Mouse (Mus musculus) hindbrain, embryonic 12.5 days (tissue): ENCODE measurements around the gene Cobl. TPM values are rescaled to one million over a fixed set of nuclear protein-coding genes. Genes with fewer than 3 reads are reported as not detected.
A peak's percentile ranks its signal among the peaks of the same experiment; 100 is the strongest.

ENCODE experiments used
- ATAC-seq: fragments of 200-750 bp; cut with Nextera tagmentation; 2 replicates; pipeline ENCODE4 v1.8.0; 2017; ENCODE audit warnings: moderate TSS enrichment; ENCODE audit not compliant: low FRiP score
- H3K27ac ChIP-seq: fragments of 300-500 bp; sonication (generic); 2 replicates; pipeline ENCODE4 v1.5.1; 2016; ENCODE audit warnings: mild to moderate bottlenecking
- H3K27me3 ChIP-seq: fragments of 300-500 bp; sonication (generic); 2 replicates; pipeline ENCODE4 v1.6.1; 2016; ENCODE audit warnings: mild to moderate bottlenecking
- H3K36me3 ChIP-seq: fragments of 300-500 bp; sonication (generic); 2 replicates; pipeline ENCODE4 v1.6.1; 2016; ENCODE audit warnings: mild to moderate bottlenecking
- H3K4me1 ChIP-seq: fragments of 300-500 bp; sonication (generic); 2 replicates; pipeline ENCODE4 v1.6.1; 2016
- H3K4me2 ChIP-seq: fragments of 300-500 bp; sonication (generic); replicated peaks from 2 replicates; pipeline ENCODE4 v1.6.1; 2016; ENCODE audit warnings: mild to moderate bottlenecking
- H3K4me3 ChIP-seq: fragments of 300-500 bp; sonication (generic); 2 replicates; pipeline ENCODE4 v1.5.1; 2016; ENCODE audit warnings: mild to moderate bottlenecking
- H3K9ac ChIP-seq: fragments of 300-500 bp; sonication (generic); 2 replicates; pipeline ENCODE4 v1.6.1; 2016; ENCODE audit warnings: mild to moderate bottlenecking, moderate library complexity
- H3K9me3 ChIP-seq: fragments of 300-500 bp; sonication (generic); replicated peaks from 2 replicates; pipeline ENCODE4 v1.6.1; 2016; ENCODE audit warnings: mild to moderate bottlenecking
- WGBS: fragments of 180-500 bp; shearing (Covaris S2); methylation state at CpG from one replicate; pipeline ENCODE4 v1.1.7; 2016; 5-methylcytosine and 5-hydroxymethylcytosine counted together
- polyA plus RNA-seq: library from polyadenylated mRNA; unstranded; fragments of >200 nt; fragmentation: Nextera tagmentation; extraction: Ambion mirVana; gene quantifications from 2 replicates; pipeline ENCODE4 v1.2.1, GENCODE M21; 2016

Gene Cobl
- polyA plus RNA-seq, 1 experiment from 2014 or later, result 5.3 TPM

GRCm38 (mm10) chr11:12411950-12412349 is 52.8 kb downstream of the Cobl start:
- Histone ChIP-seq H3K4me2 (no peak overlapping the region), H3K4me1 (peaks cover 4% of the 10 kb centered on the region; the same call in 1 of the 2 replicates), H3K27ac (no peak overlapping the region), H3K4me3 (no peak overlapping the region), H3K36me3 (no peaks in the 10 kb centered on the region), H3K9me3 (no peaks in the 10 kb centered on the region), H3K9ac (no peak overlapping the region), H3K27me3 (no peaks in the 10 kb centered on the region)
- ATAC-seq, result no peak
- 81% methylated on average over 1 of the region's 1 CpGs for WGBS

DNA sequence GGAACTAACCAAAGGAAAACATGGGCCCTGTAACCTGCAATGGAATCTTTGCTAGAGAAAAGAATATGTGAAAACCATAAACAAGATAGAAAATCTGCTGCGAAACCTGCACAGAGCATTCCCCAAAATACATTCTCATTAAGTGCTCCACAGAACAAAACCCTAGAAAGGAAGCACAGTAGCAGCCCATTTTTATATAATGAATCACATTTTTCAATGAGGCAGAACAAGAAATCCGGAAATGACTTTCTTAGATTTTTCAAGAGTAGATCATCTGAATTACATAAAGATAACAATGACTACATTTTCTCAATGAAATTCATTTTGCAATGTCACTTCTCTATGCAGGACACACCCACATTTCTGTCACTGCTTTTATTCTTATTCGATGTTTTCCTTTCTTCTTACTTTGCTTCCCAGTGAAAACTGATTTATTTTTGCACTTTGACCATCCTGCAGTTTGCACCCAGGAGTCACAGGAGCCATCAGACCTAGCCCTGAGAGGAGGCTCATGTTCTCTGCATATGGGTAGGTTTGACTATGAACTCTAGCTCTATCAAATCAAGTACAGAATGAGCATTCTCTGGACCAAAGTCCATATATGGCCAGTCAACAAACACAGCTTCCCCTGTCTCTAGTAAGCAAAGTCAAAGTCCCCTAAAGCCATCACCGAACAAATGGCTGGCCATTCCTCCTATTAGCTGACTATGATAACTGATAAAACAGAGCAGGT is 53.5 kb downstream of the Cobl start:
- Histone ChIP-seq H3K27ac (no peak overlapping the region), H3K9me3 (no peaks in the 10 kb centered on the region), H3K4me2 (no peak overlapping the region), H3K4me1 (peaks cover 4% of the 10 kb centered on the region; the same call in 1 of the 2 replicates), H3K9ac (no peak overlapping the region), H3K27me3 (no peaks in the 10 kb centered on the region), H3K36me3 (no peaks in the 10 kb centered on the region), H3K4me3 (no peak overlapping the region)
- ATAC-seq, result no peak
- 91% methylated on average over 4 of the region's 4 CpGs for WGBS

GRCm38 (mm10) chr11:12409463-12409862 is 55.3 kb downstream of the Cobl start:
- no peaks in the 10 kb centered on the region for H3K36me3 ChIP-seq
- H3K9me3 ChIP-seq, result no peaks in the 10 kb centered on the region
- no peaks in the 10 kb centered on the region for H3K27me3 ChIP-seq
- no peak overlapping the region for H3K27ac ChIP-seq
- H3K4me2 ChIP-seq, result no peak overlapping the region
- H3K4me1 ChIP-seq, result no peaks in the 10 kb centered on the region
- WGBS, result 90% methylated on average over 4 of the region's 4 CpGs
- no peak overlapping the region for H3K9ac ChIP-seq
- ATAC-seq, result no peak
- H3K4me3 ChIP-seq, result no peak overlapping the region

GRCm38 (mm10) chr11:12407834-12408233 is 56.9 kb downstream of the Cobl start:
- H3K9ac ChIP-seq, result no peak overlapping the region
- no peak overlapping the region for H3K27ac ChIP-seq
- 90% methylated on average over 6 of the region's 6 CpGs for WGBS
- no peaks in the 10 kb centered on the region for H3K27me3 ChIP-seq
- no peaks in the 10 kb centered on the region for H3K36me3 ChIP-seq
- H3K4me3 ChIP-seq, result no peak overlapping the region
- H3K4me1 ChIP-seq, result no peaks in the 10 kb centered on the region
- ATAC-seq, result no peak
- no peaks in the 10 kb centered on the region for H3K9me3 ChIP-seq
- no peak overlapping the region for H3K4me2 ChIP-seq

DNA sequence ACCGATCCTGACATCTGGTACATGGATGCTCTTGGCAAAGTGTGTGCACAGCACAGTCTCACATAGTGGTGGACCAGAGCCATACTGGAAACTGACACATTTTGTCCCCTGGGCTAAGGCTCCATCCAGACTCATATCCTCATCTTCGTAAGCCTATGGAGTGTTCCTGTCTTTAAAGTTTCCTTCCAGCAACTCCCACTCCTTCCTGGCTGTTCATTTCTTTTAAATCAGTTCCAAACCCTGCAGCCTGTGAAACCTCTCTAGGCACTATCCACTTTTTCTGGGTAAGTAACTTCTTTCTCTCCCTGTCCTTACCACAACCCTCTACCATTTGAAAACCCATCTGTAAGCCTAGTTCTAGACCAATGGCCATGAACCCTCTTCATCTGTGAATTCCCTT is 64.9 kb downstream of the Cobl start:
- Histone ChIP-seq H3K4me2 (no peak overlapping the region), H3K27me3 (no peaks in the 10 kb centered on the region), H3K9ac (no peak overlapping the region), H3K27ac (no peak overlapping the region), H3K36me3 (no peaks in the 10 kb centered on the region), H3K9me3 (no peaks in the 10 kb centered on the region), H3K4me1 (no peaks in the 10 kb centered on the region), H3K4me3 (no peak overlapping the region)
- no peak for ATAC-seq
- WGBS, result 92% methylated on average over 2 of the region's 2 CpGs

- no peak for ATAC-seq
These were observed 68.6 kb downstream of the Cobl start for GRCm38 (mm10) chr11:12396196-12396595.

DNA sequence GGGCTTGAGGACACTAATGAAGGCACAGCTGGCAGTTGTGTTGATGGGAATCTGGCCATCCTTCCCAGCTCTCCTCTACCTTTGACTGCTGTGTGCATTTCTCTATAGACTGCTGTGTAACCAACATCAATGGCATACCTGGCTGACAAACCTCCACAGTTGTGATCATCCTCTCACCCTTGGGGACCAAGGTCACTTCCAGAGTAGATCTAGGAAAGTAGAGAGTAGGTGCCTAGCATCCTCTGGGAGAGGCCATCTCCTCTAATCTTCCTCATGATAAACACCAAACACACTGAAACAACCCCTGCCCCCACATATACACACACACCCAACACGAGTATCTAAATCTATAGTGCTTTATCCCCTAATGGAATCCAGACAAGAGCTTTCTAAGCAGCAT is 70.1 kb downstream of the Cobl start:
- Histone ChIP-seq H3K27ac (no peak overlapping the region), H3K27me3 (no peaks in the 10 kb centered on the region)
- no peak for ATAC-seq

More at GRCm38 (mm10) chr11:12396196-12396595, 68.6 kb downstream of the Cobl start:
- Histone ChIP-seq H3K9me3 (no peaks in the 10 kb centered on the region), H3K27me3 (no peaks in the 10 kb centered on the region), H3K4me3 (no peak overlapping the region), H3K27ac (no peak overlapping the region), H3K4me1 (no peaks in the 10 kb centered on the region), H3K4me2 (no peak overlapping the region), H3K36me3 (no peaks in the 10 kb centered on the region), H3K9ac (no peak overlapping the region)

GRCm38 (mm10) chr11:12394151-12394550 is 70.6 kb downstream of the Cobl start:
- WGBS, result 77% methylated on average over 3 of the region's 3 CpGs
- no peak overlapping the region for H3K4me2 ChIP-seq
- H3K4me1 ChIP-seq, result no peaks in the 10 kb centered on the region
- H3K36me3 ChIP-seq, result no peaks in the 10 kb centered on the region
- no peaks in the 10 kb centered on the region for H3K9me3 ChIP-seq
- no peak for ATAC-seq
- no peak overlapping the region for H3K27ac ChIP-seq
- no peak overlapping the region for H3K9ac ChIP-seq
- no peaks in the 10 kb centered on the region for H3K27me3 ChIP-seq
- no peak overlapping the region for H3K4me3 ChIP-seq

More for the DNA sequence above, 70.1 kb downstream of the Cobl start:
- Histone ChIP-seq H3K36me3 (no peaks in the 10 kb centered on the region), H3K9ac (no peak overlapping the region), H3K9me3 (no peaks in the 10 kb centered on the region), H3K4me2 (no peak overlapping the region), H3K4me1 (no peaks in the 10 kb centered on the region), H3K4me3 (no peak overlapping the region)
- WGBS, result 78% methylated on average over 1 of the region's 1 CpGs

- no peaks in the 10 kb centered on the region for H3K36me3 ChIP-seq
- H3K27ac ChIP-seq, result no peak overlapping the region
- H3K4me2 ChIP-seq, result no peak overlapping the region
- no peak for ATAC-seq
- WGBS, result 75% methylated on average over 2 of the region's 2 CpGs
- H3K9me3 ChIP-seq, result no peaks in the 10 kb centered on the region
- H3K9ac ChIP-seq, result no peak overlapping the region
- H3K4me1 ChIP-seq, result no peaks in the 10 kb centered on the region
- no peak overlapping the region for H3K4me3 ChIP-seq
- no peaks in the 10 kb centered on the region for H3K27me3 ChIP-seq
These were observed 79.9 kb downstream of the Cobl start for GRCm38 (mm10) chr11:12384826-12385225.

DNA sequence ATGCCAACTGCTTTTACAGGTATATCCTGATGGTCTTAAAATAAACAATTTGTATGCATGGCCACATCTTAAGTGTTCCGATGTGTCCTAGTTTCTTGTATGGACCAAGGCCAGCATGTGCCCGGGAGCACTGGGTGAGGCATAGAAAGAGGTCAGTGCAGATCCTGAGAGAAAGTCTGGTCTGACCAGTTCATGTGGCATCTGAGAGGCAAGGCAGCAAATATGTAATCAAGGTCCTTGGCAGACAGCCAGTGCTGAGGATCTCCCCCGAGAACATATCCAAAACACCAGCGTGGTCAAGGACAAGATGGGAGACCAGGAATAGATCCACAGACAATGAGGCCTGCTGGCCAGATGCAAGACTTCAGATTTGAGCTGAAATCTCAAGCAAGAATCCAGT is 81.8 kb downstream of the Cobl start:
- ATAC-seq, result no peak
- WGBS, result 91% methylated on average over 4 of the region's 4 CpGs
- H3K27me3 ChIP-seq, result no peaks in the 10 kb centered on the region
- H3K9ac ChIP-seq, result no peak overlapping the region
- no peak overlapping the region for H3K27ac ChIP-seq
- H3K9me3 ChIP-seq, result no peaks in the 10 kb centered on the region
- H3K4me1 ChIP-seq, result no peaks in the 10 kb centered on the region
- H3K4me3 ChIP-seq, result no peak overlapping the region
- no peak overlapping the region for H3K4me2 ChIP-seq
- H3K36me3 ChIP-seq, result no peaks in the 10 kb centered on the region

- Histone ChIP-seq H3K4me3 (no peak overlapping the region), H3K27ac (no peak overlapping the region), H3K9me3 (no peaks in the 10 kb centered on the region), H3K27me3 (no peaks in the 10 kb centered on the region), H3K4me2 (no peak overlapping the region), H3K4me1 (no peaks in the 10 kb centered on the region), H3K36me3 (no peaks in the 10 kb centered on the region), H3K9ac (no peak overlapping the region)
- ATAC-seq, result no peak
- WGBS, result 40% methylated on average over 3 of the region's 3 CpGs
These were observed 83.7 kb downstream of the Cobl start for GRCm38 (mm10) chr11:12381096-12381495.

GRCm38 (mm10) chr11:12376628-12377027 is 88.1 kb downstream of the Cobl start:
- H3K27ac ChIP-seq, result no peak overlapping the region
- no peaks in the 10 kb centered on the region for H3K36me3 ChIP-seq
- H3K4me1 ChIP-seq, result no peaks in the 10 kb centered on the region
- 45% methylated on average over 3 of the region's 3 CpGs for WGBS
- H3K4me2 ChIP-seq, result no peak overlapping the region
- no peaks in the 10 kb centered on the region for H3K27me3 ChIP-seq
- H3K9ac ChIP-seq, result no peak overlapping the region
- peak; percentile 32; the same call in 1 of the 2 replicates for ATAC-seq
- no peaks in the 10 kb centered on the region for H3K9me3 ChIP-seq
- H3K4me3 ChIP-seq, result no peak overlapping the region
